Mouse (Mus musculus) lung, postnatal 10 days (tissue): ENCODE data around the gene Rbp4.

Experiments used
- DNase-seq: peaks from one replicate; pipeline ENCODE4 v3.0.0; 2021

The Rbp4 gene

GRCm38 (mm10) chr19:38089358-38089757 lies 35.7 kb downstream of the Rbp4 start:
- DNase-seq: no peak

DNA sequence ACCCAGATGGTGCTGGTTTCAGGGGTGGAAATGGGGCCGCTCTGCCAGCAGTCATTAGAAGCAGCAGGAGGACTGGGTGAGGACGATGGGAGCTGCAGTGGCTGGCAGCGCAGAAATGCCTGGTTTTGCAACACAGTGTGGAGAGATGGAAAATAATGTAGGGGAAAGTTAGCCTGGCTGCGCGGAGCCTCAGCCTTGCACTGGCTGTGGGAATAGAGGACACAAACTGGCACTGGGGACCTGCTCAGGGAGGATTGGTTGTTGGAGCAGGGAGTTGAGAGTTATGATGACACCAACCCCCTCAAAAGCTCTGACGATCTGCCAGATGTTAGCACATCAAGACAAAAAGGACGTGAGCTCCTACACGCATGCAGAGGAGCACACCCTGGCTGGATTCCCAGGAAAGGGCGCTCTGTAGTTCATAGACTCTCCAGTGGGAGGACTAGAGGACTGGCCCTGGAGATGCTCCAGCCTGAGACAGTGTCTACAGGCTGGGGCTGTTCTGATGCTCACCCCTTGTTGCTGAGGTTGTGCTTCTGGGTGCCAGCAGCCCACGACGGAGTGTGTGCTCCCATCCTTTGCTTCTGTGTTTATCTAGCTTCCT lies 38.0 kb downstream of the Rbp4 start:
- DNase-seq: peak; percentile 69

GRCm38 (mm10) chr19:38085841-38086240 lies 39.2 kb downstream of the Rbp4 start:
- no peak for DNase-seq

GRCm38 (mm10) chr19:38082931-38083525 lies 42.1 kb downstream of the Rbp4 start:
- no peak for DNase-seq

DNA sequence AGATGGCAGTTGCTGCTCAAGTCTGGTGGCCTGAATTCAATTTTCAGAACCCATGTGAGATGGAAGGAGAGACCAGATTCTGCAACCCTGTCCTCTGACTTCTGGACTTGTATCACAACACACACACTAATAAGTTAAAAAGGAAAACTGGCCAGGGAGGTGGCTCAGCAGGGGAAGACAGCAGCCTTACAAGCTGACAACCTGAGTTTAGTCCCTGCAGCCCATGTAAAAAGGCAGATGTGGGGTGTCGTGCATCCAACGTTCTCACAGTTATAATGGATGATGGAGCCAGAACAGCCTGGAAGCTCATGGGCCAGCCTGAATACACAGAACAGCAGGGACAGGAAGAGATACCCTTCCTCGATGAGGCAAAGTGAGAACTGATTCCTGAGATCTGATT lies 43.7 kb downstream of the Rbp4 start:
- no peak for DNase-seq

- no peak for DNase-seq
These were observed 47.1 kb downstream of the Rbp4 start for GRCm38 (mm10) chr19:38077851-38078540.

- no peak for DNase-seq
These were observed 48.8 kb downstream of the Rbp4 start for GRCm38 (mm10) chr19:38076251-38076650.

GRCm38 (mm10) chr19:38075051-38075450 lies 50.0 kb downstream of the Rbp4 start:
- DNase-seq: no peak

GRCm38 (mm10) chr19:38073226-38073625 lies 51.9 kb downstream of the Rbp4 start:
- no peak for DNase-seq
